Mouse (Mus musculus) heart, embryonic 11.5 days (tissue): Measurements from ENCODE around the gene Fpr1. TPM values are rescaled to one million over a fixed set of nuclear protein-coding genes. Genes with fewer than 3 reads are reported as not detected.

Experiments used
- ATAC-seq: fragments of 200-750 bp; cut with Nextera tagmentation; replicated peaks from 2 replicates; pipeline ENCODE4 v1.8.0; 2017; ENCODE audit warnings: moderate library complexity; ENCODE audit not compliant: insufficient number of reproducible peaks, low FRiP score, low TSS enrichment
- H3K27ac ChIP-seq: fragments of 300-500 bp; sonication (generic); 2 replicates; pipeline ENCODE4 v1.5.1; 2014; ENCODE audit warnings: mild to moderate bottlenecking, low read depth, low read length
- H3K27me3 ChIP-seq: fragments of 300-500 bp; sonication (generic); 2 replicates; pipeline ENCODE4 v1.6.1; 2014; ENCODE audit warnings: mild to moderate bottlenecking, low read length, mixed read lengths; ENCODE audit not compliant: control insufficient read depth, insufficient read depth
- H3K36me3 ChIP-seq: fragments of 300-500 bp; sonication (generic); 2 replicates; pipeline ENCODE4 v1.6.1; 2014; ENCODE audit warnings: mild to moderate bottlenecking, low read length, moderate library complexity, mixed read lengths; ENCODE audit not compliant: control insufficient read depth, insufficient read depth
- H3K4me1 ChIP-seq: fragments of 300-500 bp; sonication (generic); 2 replicates; pipeline ENCODE4 v1.6.1; 2014; ENCODE audit warnings: low read length; ENCODE audit not compliant: control insufficient read depth, insufficient read depth
- H3K4me2 ChIP-seq: fragments of 300-500 bp; sonication (generic); 2 replicates; pipeline ENCODE4 v1.6.1; 2014; ENCODE audit warnings: mild to moderate bottlenecking, moderate library complexity
- H3K4me3 ChIP-seq: fragments of 300-500 bp; sonication (generic); 2 replicates; pipeline ENCODE4 v1.5.1; 2014; ENCODE audit warnings: low read depth, low read length
- H3K9ac ChIP-seq: fragments of 300-500 bp; sonication (generic); 2 replicates; pipeline ENCODE4 v1.6.1; 2014; ENCODE audit warnings: mild to moderate bottlenecking, low read depth, low read length, moderate library complexity
- H3K9me3 ChIP-seq: fragments of 300-500 bp; sonication (generic); replicated peaks from 2 replicates; pipeline ENCODE4 v1.6.1; 2016; ENCODE audit warnings: low read length; ENCODE audit not compliant: control insufficient read depth
- WGBS: fragments of 180-500 bp; shearing (Covaris S2); extraction: QIAGEN DNeasy Blood & Tissue Kit; methylation state at CpG from one replicate; pipeline ENCODE4 v1.1.7; 2014; ENCODE audit not compliant: insufficient replicate concordance; 5-methylcytosine and 5-hydroxymethylcytosine counted together
- polyA plus RNA-seq: library from polyadenylated mRNA; unstranded; fragments of >200 nt; fragmentation: Nextera tagmentation; extraction: Ambion mirVana; gene quantifications from 2 replicates; pipeline ENCODE4 v1.2.1, GENCODE M21; 2014

Gene Fpr1
- polyA plus RNA-seq, 1 experiment from 2014 or later = not detected

DNA sequence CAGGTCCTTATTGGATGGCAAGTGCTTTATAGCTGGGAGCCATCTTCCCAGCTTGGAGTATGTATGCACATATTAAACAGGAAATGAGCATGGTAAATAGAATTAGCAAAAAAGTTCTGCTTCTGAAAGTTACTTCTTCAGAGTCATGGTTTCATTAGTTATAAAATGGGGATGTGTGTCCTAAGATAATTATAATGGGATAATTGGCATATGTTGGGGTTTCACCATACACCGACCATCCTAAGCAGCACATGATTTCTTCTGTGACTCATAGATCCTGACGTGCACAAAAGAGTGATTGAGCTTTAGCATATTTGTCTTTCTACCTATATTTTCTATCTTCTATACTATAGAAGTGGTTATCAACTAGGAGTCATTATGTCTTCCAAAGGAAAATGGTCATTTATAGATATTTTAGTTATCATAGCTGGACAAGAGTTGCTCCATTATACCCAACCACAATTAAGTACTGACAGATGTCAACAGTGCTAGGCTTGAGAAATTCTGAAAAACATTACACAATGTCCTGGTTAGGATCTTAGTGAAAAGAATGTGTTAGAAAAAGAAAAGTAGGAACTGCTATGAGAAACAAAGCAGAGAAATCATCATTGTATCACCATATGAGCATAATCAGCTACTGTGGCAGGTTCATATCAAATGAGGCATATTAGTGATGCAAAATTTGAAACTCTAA, 6.1 kb upstream of the Fpr1 start:
- no peaks in the 10 kb centered on the region for H3K9me3 ChIP-seq
- no peak for ATAC-seq
- no peaks in the 10 kb centered on the region for H3K4me1 ChIP-seq
- H3K27ac ChIP-seq = no peak overlapping the region
- no peak overlapping the region for H3K4me3 ChIP-seq
- WGBS = 80% methylated on average over 2 of the region's 2 CpGs
- H3K4me2 ChIP-seq = no peak overlapping the region
- no peak overlapping the region for H3K9ac ChIP-seq
- no peaks in the 10 kb centered on the region for H3K27me3 ChIP-seq
- no peaks in the 10 kb centered on the region for H3K36me3 ChIP-seq

DNA sequence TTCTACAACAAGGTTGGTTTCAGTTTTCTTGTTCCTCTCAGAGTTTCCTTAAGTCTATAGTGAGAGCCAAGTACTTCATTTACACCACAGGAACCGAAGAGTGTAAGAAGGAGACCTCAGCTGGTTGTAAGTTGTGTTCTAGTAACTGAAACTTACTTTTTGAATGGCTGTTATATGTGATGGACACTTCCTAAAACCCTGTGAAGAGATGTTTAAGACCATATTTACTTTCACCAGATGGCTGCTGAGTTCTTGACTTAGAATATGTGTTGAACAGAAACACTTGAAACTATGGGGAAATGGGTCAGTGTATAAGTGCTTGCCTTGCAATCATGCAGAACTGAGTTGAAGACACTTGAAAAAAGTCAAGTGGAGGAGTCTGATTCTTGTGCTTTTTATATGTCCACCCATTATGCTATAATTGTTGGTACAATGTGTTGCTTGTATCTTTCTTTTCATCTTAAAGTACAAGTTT, 4.1 kb upstream of the Fpr1 start, which contains the start of the genes Fpr2 and Fpr3:
Gene Fpr2, plus strand, starts transcription at position 51 of the 475 bp plus-strand sequence.
Gene Fpr3, plus strand, starts transcription at position 79 of the 475 bp plus-strand sequence.
- H3K36me3 ChIP-seq = no peaks in the 10 kb centered on the region
- H3K9me3 ChIP-seq = no peaks in the 10 kb centered on the region
- no peak within 1 kb of the TSS for H3K9ac ChIP-seq
- 60% methylated on average over 1 of the region's 1 CpGs for WGBS
- no peaks in the 10 kb centered on the region for H3K27me3 ChIP-seq
- no peak within 1 kb of the TSS for H3K27ac ChIP-seq
- no peaks in the 10 kb centered on the region for H3K4me1 ChIP-seq
- ATAC-seq = no peak
- no peak within 1 kb of the TSS for H3K4me3 ChIP-seq
- H3K4me2 ChIP-seq = no peak within 1 kb of the TSS

DNA sequence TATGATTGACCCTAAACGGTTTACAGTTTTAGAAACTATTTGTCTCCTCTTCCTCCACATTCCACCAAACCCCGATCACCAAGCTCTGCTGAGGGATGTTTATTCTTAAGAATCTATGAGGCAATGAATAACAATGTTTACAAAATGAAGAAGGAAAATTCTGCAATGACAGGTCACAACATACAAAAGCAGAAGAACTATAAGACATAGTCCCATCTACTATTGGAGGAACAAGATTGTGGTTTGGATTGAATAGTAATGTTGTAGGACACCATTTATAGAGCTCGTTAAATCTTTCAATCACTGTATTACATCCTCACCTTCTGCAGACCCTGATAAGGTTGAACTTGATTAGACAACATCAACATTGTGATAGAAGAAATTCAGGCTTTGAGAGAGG, 1.1 kb downstream of the Fpr1 start:
- no peaks in the 10 kb centered on the region for H3K9me3 ChIP-seq
- no peaks in the 10 kb centered on the region for H3K36me3 ChIP-seq
- H3K27me3 ChIP-seq = no peaks in the 10 kb centered on the region
- H3K4me3 ChIP-seq = no peak overlapping the region
- no peak for ATAC-seq
- WGBS = 71% methylated on average over 3 of the region's 3 CpGs
- no peak overlapping the region for H3K27ac ChIP-seq
- no peak overlapping the region for H3K4me2 ChIP-seq
- no peaks in the 10 kb centered on the region for H3K4me1 ChIP-seq
- no peak overlapping the region for H3K9ac ChIP-seq

GRCm38 (mm10) chr17:17879347-17879746, 4.4 kb downstream of the Fpr1 start:
- Histone ChIP-seq H3K9me3 (no peaks in the 10 kb centered on the region), H3K4me2 (no peak overlapping the region), H3K27ac (no peak overlapping the region), H3K27me3 (no peaks in the 10 kb centered on the region), H3K36me3 (no peaks in the 10 kb centered on the region), H3K4me3 (no peak overlapping the region), H3K4me1 (no peaks in the 10 kb centered on the region), H3K9ac (no peak overlapping the region)
- 77% methylated on average over 1 of the region's 1 CpGs for WGBS
- ATAC-seq = no peak

GRCm38 (mm10) chr17:17871697-17872096, 12.0 kb downstream of the Fpr1 start:
- no peak overlapping the region for H3K27ac ChIP-seq
- H3K36me3 ChIP-seq = no peaks in the 10 kb centered on the region
- H3K9ac ChIP-seq = no peak overlapping the region
- H3K9me3 ChIP-seq = no peaks in the 10 kb centered on the region
- H3K4me3 ChIP-seq = no peak overlapping the region
- WGBS = 67% methylated on average over 2 of the region's 2 CpGs
- no peak for ATAC-seq
- H3K4me1 ChIP-seq = no peaks in the 10 kb centered on the region
- no peaks in the 10 kb centered on the region for H3K27me3 ChIP-seq
- H3K4me2 ChIP-seq = no peak overlapping the region

GRCm38 (mm10) chr17:17870892-17871550, 12.7 kb downstream of the Fpr1 start:
- 70% methylated on average over 2 of the region's 2 CpGs for WGBS
- H3K9ac ChIP-seq = no peak overlapping the region
- H3K27ac ChIP-seq = no peak overlapping the region
- no peak overlapping the region for H3K4me2 ChIP-seq
- H3K27me3 ChIP-seq = no peaks in the 10 kb centered on the region
- H3K4me1 ChIP-seq = no peaks in the 10 kb centered on the region
- no peak overlapping the region for H3K4me3 ChIP-seq
- H3K36me3 ChIP-seq = no peaks in the 10 kb centered on the region; the same call in 1 of the 2 replicates
- no peak for ATAC-seq
- no peaks in the 10 kb centered on the region for H3K9me3 ChIP-seq

DNA sequence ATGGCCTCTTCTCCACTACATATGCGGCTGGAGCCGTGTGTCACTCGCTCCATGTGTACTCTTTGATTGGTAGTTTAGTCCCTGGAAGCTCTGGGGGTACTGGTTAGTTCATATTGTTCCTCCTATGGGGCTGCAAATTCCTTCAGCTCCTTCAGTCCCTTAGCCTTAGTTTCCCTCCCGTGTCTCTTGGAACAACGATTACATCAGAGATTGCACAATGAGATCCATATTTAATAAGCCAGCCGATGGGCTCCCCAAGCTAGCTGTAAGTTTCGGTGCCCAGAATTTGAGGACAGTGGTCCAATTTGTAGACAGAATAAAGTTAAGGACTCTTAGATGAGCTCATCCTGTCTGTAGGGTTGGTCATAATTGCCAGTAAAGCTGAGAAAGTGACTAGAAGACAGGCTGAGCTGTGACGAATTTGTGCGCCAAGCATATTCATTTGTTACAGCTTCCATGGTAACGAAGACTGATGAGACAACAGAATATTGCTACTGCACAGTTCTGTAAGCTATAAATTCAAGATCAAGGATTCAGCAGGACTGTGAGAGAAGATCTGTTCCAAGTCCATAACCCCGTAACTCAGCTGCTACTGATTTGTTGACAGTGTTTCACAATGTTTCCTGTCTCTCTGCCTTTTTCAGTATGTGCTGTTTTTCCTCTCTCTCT, 16.8 kb downstream of the Fpr1 start:
- Histone ChIP-seq H3K36me3 (no peaks in the 10 kb centered on the region; the same call in 1 of the 2 replicates), H3K4me1 (no peaks in the 10 kb centered on the region), H3K27ac (no peak overlapping the region), H3K9ac (no peak overlapping the region), H3K4me3 (no peak overlapping the region), H3K9me3 (no peaks in the 10 kb centered on the region; the same call in 1 of the 2 replicates), H3K27me3 (no peaks in the 10 kb centered on the region), H3K4me2 (no peak overlapping the region)
- ATAC-seq = no peak
- WGBS = 86% methylated on average over 11 of the region's 11 CpGs

DNA sequence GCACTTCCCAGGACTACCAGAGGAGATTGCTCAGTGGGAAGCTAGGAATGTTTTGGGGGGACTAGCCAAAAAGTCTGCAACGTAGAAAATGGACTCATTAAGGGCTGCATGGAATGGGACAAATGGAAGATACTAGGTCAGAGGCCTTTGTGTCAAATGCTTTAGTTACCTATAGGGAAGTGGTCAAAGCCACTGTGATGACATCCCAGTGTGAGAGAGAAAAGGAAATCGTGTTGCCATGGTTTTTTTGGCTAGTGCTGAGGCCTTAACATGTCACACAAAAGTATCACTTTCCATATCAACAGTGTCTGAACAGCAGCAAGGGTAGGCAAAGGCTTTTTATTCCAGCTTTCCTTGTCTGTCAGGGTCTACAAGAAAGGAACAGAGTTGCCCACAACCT, 18.6 kb downstream of the Fpr1 start:
- no peaks in the 10 kb centered on the region for H3K27me3 ChIP-seq

More for the DNA sequence above, 18.6 kb downstream of the Fpr1 start:
- Histone ChIP-seq H3K9ac (no peak overlapping the region), H3K9me3 (no peaks in the 10 kb centered on the region; the same call in 1 of the 2 replicates), H3K4me2 (no peak overlapping the region), H3K4me1 (no peaks in the 10 kb centered on the region), H3K27ac (no peak overlapping the region), H3K4me3 (no peak overlapping the region), H3K36me3 (no peaks in the 10 kb centered on the region; the same call in 1 of the 2 replicates)
- 60% methylated on average over 2 of the region's 2 CpGs for WGBS
- no peak for ATAC-seq
